Mouse (Mus musculus) liver, adult 2 months (tissue): ENCODE results near the gene Gm10139.
"Not testable (repeated sequence)": the region's sequence is repeated elsewhere in the genome, so short reads cannot be mapped to it uniquely, and the experiment has no call there.

Experiments used
- CTCF ChIP-seq: fragments of 200-500 bp; IDR thresholded peaks from 2 replicates; pipeline ENCODE4 v1.5.1; 2011; ENCODE audit warnings: low read depth, low read length, control low read depth
- POLR2A ChIP-seq: fragments of 200-500 bp; IDR thresholded peaks from 2 replicates; pipeline ENCODE4 v1.6.1; 2011; ENCODE audit warnings: low read length, control low read depth; ENCODE audit not compliant: insufficient read depth; ENCODE audit errors: extremely low read depth

DNA sequence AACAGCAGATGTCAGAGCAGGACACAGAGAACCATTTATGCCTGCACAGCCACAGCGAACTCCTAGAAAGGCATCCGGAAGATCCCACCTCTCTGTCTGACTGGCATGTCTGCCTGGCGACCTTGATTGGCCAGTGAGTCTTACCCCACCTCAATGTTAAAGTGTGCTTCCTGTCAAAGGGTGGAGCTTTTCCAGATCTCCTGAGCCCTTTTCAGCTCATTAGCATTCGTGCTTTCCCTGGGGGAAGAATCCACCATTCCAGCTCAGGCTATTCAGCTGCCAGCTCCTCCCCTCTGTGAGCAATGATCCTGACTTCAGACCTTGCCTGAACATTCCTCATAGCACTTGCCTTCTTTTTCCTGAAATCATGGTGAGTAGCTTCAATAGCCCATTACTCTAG lies 45.2 kb downstream of the Gm10139 start:
- not testable (repeated sequence) for TF ChIP-seq CTCF, POLR2A
